Mouse (Mus musculus) liver, embryonic 16.5 days (tissue): ENCODE data around the gene Macf1. TPM values are rescaled to one million over a fixed set of nuclear protein-coding genes. Genes with fewer than 3 reads are reported as not detected.

Experiments used
- ATAC-seq: fragments of 200-750 bp; cut with Nextera tagmentation; 2 replicates; pipeline ENCODE4 v1.8.0; 2017; ENCODE audit warnings: low read depth, mild to moderate bottlenecking, moderate number of reproducible peaks, moderate library complexity
- H3K27ac ChIP-seq: fragments of 300-500 bp; sonication (generic); 2 replicates; pipeline ENCODE4 v1.5.1; 2014; ENCODE audit warnings: mild to moderate bottlenecking, low read length
- H3K27me3 ChIP-seq: fragments of 300-500 bp; sonication (generic); 2 replicates; pipeline ENCODE4 v1.6.1; 2014; ENCODE audit warnings: low read depth, low read length, mixed read lengths; ENCODE audit not compliant: control insufficient read depth, insufficient read depth
- H3K36me3 ChIP-seq: fragments of 300-500 bp; sonication (generic); 2 replicates; pipeline ENCODE4 v1.6.1; 2014; ENCODE audit warnings: mild to moderate bottlenecking; ENCODE audit not compliant: control insufficient read depth, insufficient read depth
- H3K4me1 ChIP-seq: fragments of 300-500 bp; sonication (generic); 2 replicates; pipeline ENCODE4 v1.6.1; 2014; ENCODE audit warnings: low read depth, low read length, mixed read lengths; ENCODE audit not compliant: control insufficient read depth
- H3K4me2 ChIP-seq: fragments of 300-500 bp; sonication (generic); 2 replicates; pipeline ENCODE4 v1.6.1; 2014; ENCODE audit warnings: low read depth, low read length, mixed read lengths
- H3K4me3 ChIP-seq: fragments of 300-500 bp; sonication (generic); 2 replicates; pipeline ENCODE4 v1.5.1; 2014; ENCODE audit warnings: low read depth, mild to moderate bottlenecking, low read length
- H3K9ac ChIP-seq: fragments of 300-500 bp; sonication (generic); 2 replicates; pipeline ENCODE4 v1.6.1; 2014; ENCODE audit warnings: low read depth, low read length
- H3K9me3 ChIP-seq: fragments of 300-500 bp; sonication (generic); replicated peaks from 2 replicates; pipeline ENCODE4 v1.6.1; 2016; ENCODE audit warnings: low read length; ENCODE audit not compliant: control insufficient read depth
- WGBS: fragments of 180-500 bp; shearing (Covaris S2); extraction: QIAGEN DNeasy Blood & Tissue Kit; methylation state at CpG from one replicate; pipeline ENCODE4 v1.1.7; 2014; ENCODE audit not compliant: insufficient replicate concordance; 5-methylcytosine and 5-hydroxymethylcytosine counted together
- polyA plus RNA-seq: library from polyadenylated mRNA; unstranded; fragments of >200 nt; fragmentation: Nextera tagmentation; extraction: Ambion mirVana; gene quantifications from 2 replicates; pipeline ENCODE4 v1.2.1, GENCODE M21; 2015

The Macf1 gene
- polyA plus RNA-seq, 1 experiment from 2014 or later, result 8.3 TPM

DNA sequence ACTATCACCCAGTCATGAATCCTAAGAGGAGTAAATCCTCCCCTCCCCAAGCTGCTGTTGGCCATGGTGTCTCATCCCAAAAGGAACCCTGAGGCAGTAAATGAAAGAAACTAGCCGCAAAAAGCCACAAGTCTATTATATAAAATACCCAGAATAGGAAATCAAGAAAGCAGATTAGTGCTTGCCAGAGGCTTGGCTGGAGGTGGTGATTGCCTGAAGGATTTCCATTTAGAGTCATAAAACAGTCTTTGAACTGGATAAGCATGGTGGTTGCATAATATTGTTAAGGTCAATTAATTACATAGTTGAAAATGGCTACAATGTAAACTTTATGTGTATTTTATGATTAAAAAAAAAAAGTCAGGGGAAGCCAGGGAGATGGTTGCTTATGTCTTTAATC is 83.1 kb downstream of the Macf1 start:
- Histone ChIP-seq H3K9ac (no peak overlapping the region), H3K27me3 (no peaks in the 10 kb centered on the region), H3K4me1 (no peaks in the 10 kb centered on the region), H3K36me3 (no peaks in the 10 kb centered on the region), H3K4me3 (no peak overlapping the region), H3K27ac (no peak overlapping the region), H3K9me3 (no peaks in the 10 kb centered on the region), H3K4me2 (no peak overlapping the region)
- ATAC-seq, result no peak
- 71% methylated on average over 1 of the region's 1 CpGs for WGBS

DNA sequence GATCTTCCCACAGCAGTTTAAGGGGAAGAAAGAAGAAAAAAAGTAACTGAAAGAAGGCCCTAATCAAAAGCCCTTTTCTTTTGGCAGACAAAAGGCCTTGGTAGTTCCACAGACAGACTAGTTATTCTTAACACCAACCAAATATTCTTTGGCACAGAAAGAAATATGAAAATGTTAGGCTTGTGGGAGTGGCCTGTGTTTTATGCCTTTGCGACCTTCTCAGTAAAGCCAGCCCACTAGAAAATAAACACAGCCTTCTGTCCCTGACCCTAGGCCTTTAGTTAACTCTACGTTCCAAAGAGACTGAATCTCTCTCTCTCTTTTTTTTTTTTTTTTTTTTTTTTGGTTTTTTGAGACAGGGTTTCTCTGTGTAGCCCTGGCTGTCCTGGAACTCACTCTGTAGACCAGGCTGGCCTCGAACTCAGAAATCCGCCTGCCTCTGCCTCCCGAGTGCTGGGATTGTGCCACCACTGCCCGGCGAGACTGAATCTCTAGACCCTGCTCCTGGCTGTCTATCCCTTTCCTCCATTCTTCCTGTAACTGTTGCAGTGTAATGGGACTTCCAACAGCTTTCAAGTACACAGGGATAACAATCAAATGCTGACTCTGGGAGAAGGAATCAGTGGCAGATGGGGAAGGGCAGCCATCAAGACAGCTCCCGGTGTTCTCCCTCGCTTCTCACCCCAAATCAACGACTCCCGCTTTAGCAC is 85.5 kb downstream of the Macf1 start:
- Histone ChIP-seq H3K27ac (no peak overlapping the region), H3K9ac (no peak overlapping the region), H3K4me3 (no peak overlapping the region), H3K27me3 (no peaks in the 10 kb centered on the region), H3K9me3 (no peaks in the 10 kb centered on the region), H3K4me2 (no peak overlapping the region), H3K4me1 (peaks cover 6% of the 10 kb centered on the region), H3K36me3 (no peaks in the 10 kb centered on the region)
- 68% methylated on average over 11 of the region's 11 CpGs for WGBS
- no peak for ATAC-seq

DNA sequence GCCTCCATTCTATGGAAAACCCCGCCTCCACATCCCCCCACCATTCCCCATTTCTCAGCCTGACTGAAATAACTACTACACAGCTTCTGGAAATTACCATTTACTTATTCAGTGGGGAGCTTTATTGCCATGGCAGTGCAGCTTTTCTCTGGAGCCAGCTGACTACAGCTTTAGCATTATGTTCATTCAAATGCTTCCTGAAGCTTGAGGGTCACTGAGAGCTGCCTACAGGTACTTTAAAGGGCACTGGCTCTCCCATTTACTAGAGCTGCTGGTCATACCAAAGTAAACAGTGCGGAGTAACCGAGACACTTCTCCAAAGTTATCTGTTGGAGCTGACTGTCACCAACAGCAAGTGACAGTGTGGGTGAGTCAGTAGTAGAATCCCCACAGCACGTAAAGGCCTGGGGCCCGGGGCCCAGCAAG is 89.8 kb downstream of the Macf1 start:
- Histone ChIP-seq H3K4me3 (no peak overlapping the region), H3K4me1 (peaks cover 6% of the 10 kb centered on the region), H3K9me3 (no peaks in the 10 kb centered on the region), H3K27ac (no peak overlapping the region), H3K9ac (no peak overlapping the region), H3K27me3 (no peaks in the 10 kb centered on the region), H3K4me2 (no peak overlapping the region), H3K36me3 (no peaks in the 10 kb centered on the region)
- no peak for ATAC-seq
- 69% methylated on average over 5 of the region's 5 CpGs for WGBS

DNA sequence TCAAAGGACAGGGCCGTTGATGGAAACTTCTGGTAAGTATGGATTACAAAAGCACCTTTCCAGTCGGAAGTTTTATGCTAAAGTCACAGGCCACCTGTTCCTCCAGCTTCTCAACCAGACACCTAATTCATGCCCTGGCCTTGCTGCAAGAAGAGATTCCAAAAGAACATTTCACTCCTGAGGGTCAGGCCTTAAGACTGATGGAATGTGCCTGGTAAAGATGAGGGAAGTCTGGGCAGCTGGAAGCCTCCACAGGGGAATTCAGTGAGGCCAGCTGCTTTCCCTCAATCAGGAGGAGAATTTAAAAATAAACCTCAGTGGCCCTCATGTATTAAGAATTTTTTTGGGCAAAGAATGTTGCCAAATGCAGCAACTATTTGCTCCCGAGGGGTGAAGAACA is 90.5 kb downstream of the Macf1 start:
- Histone ChIP-seq H3K4me3 (no peak overlapping the region), H3K9ac (no peak overlapping the region), H3K27me3 (no peaks in the 10 kb centered on the region), H3K4me1 (peaks cover 6% of the 10 kb centered on the region), H3K4me2 (no peak overlapping the region), H3K9me3 (no peaks in the 10 kb centered on the region), H3K27ac (no peak overlapping the region), H3K36me3 (no peaks in the 10 kb centered on the region)
- no peak for ATAC-seq
- 50% methylated on average over 3 of the region's 3 CpGs for WGBS

DNA sequence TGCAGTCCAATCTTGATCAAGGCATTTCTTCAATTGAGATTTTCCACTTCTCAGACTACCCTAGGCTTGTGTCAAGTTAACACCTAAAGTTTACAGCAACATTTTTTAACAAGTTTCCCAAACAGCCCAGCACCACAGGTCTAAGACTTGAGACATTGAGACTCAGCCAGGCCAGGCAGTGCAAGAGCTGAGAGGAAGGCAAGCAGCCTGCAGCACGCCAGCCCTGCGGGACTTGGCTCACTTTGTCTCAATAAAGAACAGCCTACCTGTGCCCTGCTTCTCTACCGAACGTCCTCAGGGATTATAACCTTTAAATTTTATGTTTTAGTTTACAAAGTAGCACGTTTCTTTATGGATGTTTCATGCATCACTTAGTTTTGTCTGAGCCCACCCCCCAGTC is 92.1 kb downstream of the Macf1 start:
- no peak overlapping the region for H3K4me2 ChIP-seq
- no peak overlapping the region for H3K9ac ChIP-seq
- peaks cover 6% of the 10 kb centered on the region for H3K4me1 ChIP-seq
- ATAC-seq, result no peak
- no peaks in the 10 kb centered on the region for H3K27me3 ChIP-seq
- no peaks in the 10 kb centered on the region for H3K9me3 ChIP-seq
- no peak overlapping the region for H3K4me3 ChIP-seq
- H3K27ac ChIP-seq, result no peak overlapping the region
- no peaks in the 10 kb centered on the region for H3K36me3 ChIP-seq
- WGBS, result 74% methylated on average over 5 of the region's 5 CpGs

DNA sequence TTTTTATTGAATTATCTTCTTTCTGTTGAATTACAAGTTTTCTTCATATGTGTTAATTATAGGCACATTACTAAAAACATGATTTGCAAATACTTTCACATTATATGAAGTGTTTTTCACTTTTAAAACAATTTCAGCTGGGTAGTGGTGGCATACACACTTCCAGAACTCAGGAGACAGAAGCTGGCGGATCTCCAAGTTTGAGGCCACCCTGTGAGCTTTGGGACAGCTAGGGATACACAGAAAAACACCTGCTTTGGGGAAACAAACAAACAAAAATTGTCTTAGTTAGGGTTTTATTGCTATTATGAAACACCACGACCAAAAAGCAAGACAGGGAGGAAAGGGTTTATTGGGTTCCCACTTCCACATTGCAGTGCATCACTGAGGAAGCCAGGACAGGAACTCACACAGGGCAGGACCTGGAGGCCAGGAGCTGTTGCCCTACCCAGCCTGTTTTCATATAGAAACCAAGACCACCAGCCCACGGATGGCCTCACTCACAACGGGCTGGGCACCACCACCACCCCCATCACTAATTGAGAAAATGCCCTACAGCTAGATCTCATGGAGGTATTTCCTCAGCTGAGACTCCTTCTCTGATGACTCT is 93.0 kb downstream of the Macf1 start:
- no peak overlapping the region for H3K27ac ChIP-seq
- no peak overlapping the region for H3K4me3 ChIP-seq
- WGBS, result 32% methylated on average over 4 of the region's 4 CpGs
- no peak overlapping the region for H3K4me2 ChIP-seq
- no peak overlapping the region for H3K9ac ChIP-seq
- H3K36me3 ChIP-seq, result no peaks in the 10 kb centered on the region
- no peak for ATAC-seq
- no peaks in the 10 kb centered on the region for H3K27me3 ChIP-seq
- H3K9me3 ChIP-seq, result no peaks in the 10 kb centered on the region
- H3K4me1 ChIP-seq, result peaks cover 6% of the 10 kb centered on the region

DNA sequence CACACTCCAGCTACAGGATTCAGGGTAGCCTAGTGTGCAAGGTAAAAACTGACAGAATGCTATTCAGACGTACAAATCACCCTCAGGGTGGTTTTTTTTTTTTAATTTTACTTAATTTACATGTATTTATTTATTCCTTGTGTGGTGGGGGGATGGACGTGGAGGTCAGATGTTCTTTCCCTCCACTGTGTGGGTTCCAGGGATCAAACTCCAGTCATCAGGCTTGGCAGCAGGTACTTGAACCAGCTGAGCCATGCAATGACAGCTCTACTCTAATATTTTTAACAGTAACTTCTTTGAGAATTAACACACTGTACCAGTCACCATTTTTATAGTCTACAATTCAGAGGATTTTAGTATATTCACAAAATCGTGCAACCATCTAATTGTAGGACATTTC is 94.7 kb downstream of the Macf1 start:
- H3K4me3 ChIP-seq, result no peak overlapping the region
- H3K9me3 ChIP-seq, result no peaks in the 10 kb centered on the region
- ATAC-seq, result no peak
- no peaks in the 10 kb centered on the region for H3K27me3 ChIP-seq
- no peaks in the 10 kb centered on the region for H3K36me3 ChIP-seq
- H3K4me1 ChIP-seq, result peaks cover 7% of the 10 kb centered on the region
- WGBS, result 58% methylated on average over 3 of the region's 3 CpGs
- no peak overlapping the region for H3K27ac ChIP-seq
- H3K9ac ChIP-seq, result no peak overlapping the region
- H3K4me2 ChIP-seq, result no peak overlapping the region

DNA sequence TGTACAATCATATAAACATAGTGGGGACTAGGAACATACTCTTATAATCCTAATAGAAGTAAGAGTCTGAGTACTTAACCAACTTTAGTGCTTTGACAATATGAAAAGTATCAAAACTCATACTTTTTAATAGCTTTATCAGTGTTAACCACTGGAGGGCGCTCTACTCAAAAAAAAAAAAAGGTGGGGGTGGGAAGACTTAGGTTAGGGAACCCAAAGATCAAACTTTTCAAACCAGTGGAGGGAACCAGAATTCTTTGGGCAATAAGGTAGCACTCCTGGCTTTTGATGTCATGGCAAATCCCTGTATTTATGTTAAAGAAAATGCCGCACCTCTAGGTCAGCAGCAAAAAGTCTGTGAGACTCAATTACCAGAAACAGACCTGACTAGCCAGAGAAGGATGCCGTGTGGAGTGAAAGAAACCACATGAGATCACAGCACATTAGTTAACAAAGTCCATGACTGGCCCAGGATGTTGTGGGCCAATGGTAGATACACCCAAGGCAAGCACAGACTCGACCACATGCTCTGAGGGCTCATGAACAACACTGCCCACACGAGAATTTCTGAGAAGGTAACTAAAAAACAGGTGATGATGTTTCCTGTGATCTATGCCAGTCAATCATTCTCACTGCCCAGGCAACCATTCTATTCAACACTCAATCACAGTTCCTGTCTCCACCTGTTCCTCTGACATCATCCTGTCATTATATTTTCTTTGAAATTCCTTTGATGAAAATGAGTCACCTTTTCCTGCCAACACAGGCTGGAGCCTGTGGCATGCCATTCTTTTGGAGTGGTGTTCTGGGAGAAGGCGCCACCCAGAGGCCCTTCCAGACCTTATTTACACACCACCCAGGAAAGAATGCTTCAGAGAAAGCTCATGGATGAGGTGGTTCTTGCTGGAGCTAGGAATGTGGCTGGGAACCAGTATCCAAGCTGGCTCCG is 95.5 kb downstream of the Macf1 start:
- Histone ChIP-seq H3K4me1 (peaks cover 7% of the 10 kb centered on the region), H3K27ac (no peak overlapping the region)

More for the DNA sequence above, 95.5 kb downstream of the Macf1 start:
- H3K36me3 ChIP-seq, result no peaks in the 10 kb centered on the region
- no peak overlapping the region for H3K4me3 ChIP-seq
- no peak for ATAC-seq
- H3K27me3 ChIP-seq, result no peaks in the 10 kb centered on the region
- WGBS, result 34% methylated on average over 7 of the region's 7 CpGs
- H3K9ac ChIP-seq, result no peak overlapping the region
- H3K9me3 ChIP-seq, result no peaks in the 10 kb centered on the region
- no peak overlapping the region for H3K4me2 ChIP-seq
